Mouse (Mus musculus) kidney, embryonic 16.5 days (tissue): ENCODE measurements around the gene Apoa1. TPM values are rescaled to one million over a fixed set of nuclear protein-coding genes. Genes with fewer than 3 reads are reported as not detected.

Experiments
- ATAC-seq: fragments of 200-750 bp; cut with Nextera tagmentation; 2 replicates; pipeline ENCODE4 v1.8.0; 2017; ENCODE audit warnings: moderate TSS enrichment; ENCODE audit not compliant: low FRiP score, low TSS enrichment
- H3K27ac ChIP-seq: fragments of 300-500 bp; sonication (generic); 2 replicates; pipeline ENCODE4 v1.5.1; 2014; ENCODE audit warnings: low read length
- H3K27me3 ChIP-seq: fragments of 300-500 bp; sonication (generic); 2 replicates; pipeline ENCODE4 v1.6.1; 2014; ENCODE audit warnings: low read length, control low read depth, mixed read lengths; ENCODE audit not compliant: insufficient read depth
- H3K36me3 ChIP-seq: fragments of 300-500 bp; sonication (generic); 2 replicates; pipeline ENCODE4 v1.6.1; 2014; ENCODE audit warnings: low read length, control low read depth, mixed read lengths; ENCODE audit not compliant: insufficient read depth
- H3K4me1 ChIP-seq: fragments of 300-500 bp; sonication (generic); 2 replicates; pipeline ENCODE4 v1.6.1; 2014; ENCODE audit warnings: low read length, control low read depth, mixed read lengths; ENCODE audit not compliant: insufficient read depth
- H3K4me2 ChIP-seq: fragments of 300-500 bp; sonication (generic); replicated peaks from 2 replicates; pipeline ENCODE4 v1.6.1; 2014; ENCODE audit warnings: low read depth, low read length
- H3K4me3 ChIP-seq: fragments of 300-500 bp; sonication (generic); 2 replicates; pipeline ENCODE4 v1.5.1; 2014; ENCODE audit warnings: mild to moderate bottlenecking, low read length
- H3K9ac ChIP-seq: fragments of 300-500 bp; sonication (generic); replicated peaks from 2 replicates; pipeline ENCODE4 v1.6.1; 2014; ENCODE audit warnings: low read length
- H3K9me3 ChIP-seq: fragments of 300-500 bp; sonication (generic); 2 replicates; pipeline ENCODE4 v1.6.1; 2016; ENCODE audit warnings: low read length, control low read depth
- WGBS: fragments of 180-500 bp; shearing (Covaris S2); extraction: QIAGEN DNeasy Blood & Tissue Kit; methylation state at CpG from one replicate; pipeline ENCODE4 v1.1.7; 2014; 5-methylcytosine and 5-hydroxymethylcytosine counted together
- polyA plus RNA-seq: library from polyadenylated mRNA; unstranded; fragments of >200 nt; fragmentation: Nextera tagmentation; extraction: Ambion mirVana; gene quantifications from 2 replicates; pipeline ENCODE4 v1.2.1, GENCODE M21; 2015

Apoa1 gene
- polyA plus RNA-seq, 1 experiment from 2014 or later, result 19.3 TPM

- H3K9ac ChIP-seq, result no peak overlapping the region
- no peak for ATAC-seq
- H3K36me3 ChIP-seq, result peaks cover 23% of the 10 kb centered on the region
- no peak overlapping the region for H3K4me3 ChIP-seq
- H3K27ac ChIP-seq, result no peak overlapping the region
- no peak overlapping the region for H3K4me2 ChIP-seq
- H3K9me3 ChIP-seq, result no peaks in the 10 kb centered on the region
- WGBS, result 14% methylated on average over 1 of the region's 1 CpGs
- no peaks in the 10 kb centered on the region for H3K4me1 ChIP-seq
- no peaks in the 10 kb centered on the region for H3K27me3 ChIP-seq
Measured at GRCm38 (mm10) chr9:46191644-46192043, 36.7 kb upstream of the Apoa1 start.

DNA sequence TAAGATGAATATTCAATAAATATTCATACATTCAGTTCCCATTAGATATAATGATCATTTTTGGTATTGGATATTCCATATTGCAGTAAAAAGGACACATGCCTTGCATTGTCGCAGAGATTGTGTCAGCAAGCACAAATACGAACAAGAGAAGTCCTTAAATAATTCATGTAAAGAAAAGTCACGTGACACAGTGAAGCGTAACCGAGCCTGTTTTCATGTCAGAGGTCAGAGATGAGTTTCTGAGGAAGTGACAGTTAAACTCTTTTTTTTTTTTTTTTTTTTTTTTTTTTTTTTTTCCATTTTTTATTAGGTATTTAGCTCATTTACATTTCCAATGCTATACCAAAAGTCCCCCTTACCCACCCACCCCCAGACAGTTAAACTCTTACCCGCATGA, 35.7 kb upstream of the Apoa1 start:
- Histone ChIP-seq H3K27ac (no peak overlapping the region), H3K36me3 (peaks cover 27% of the 10 kb centered on the region), H3K9me3 (no peaks in the 10 kb centered on the region), H3K4me2 (no peak overlapping the region), H3K9ac (no peak overlapping the region), H3K27me3 (no peaks in the 10 kb centered on the region), H3K4me1 (no peaks in the 10 kb centered on the region), H3K4me3 (no peak overlapping the region)
- 84% methylated on average over 6 of the region's 6 CpGs for WGBS
- ATAC-seq, result no peak

- Histone ChIP-seq H3K4me2 (no peak overlapping the region), H3K9me3 (no peaks in the 10 kb centered on the region), H3K9ac (no peak overlapping the region), H3K27ac (no peak overlapping the region), H3K4me1 (no peaks in the 10 kb centered on the region), H3K27me3 (no peaks in the 10 kb centered on the region), H3K36me3 (peaks cover 43% of the 10 kb centered on the region), H3K4me3 (no peak overlapping the region)
- 70% methylated on average over 9 of the region's 9 CpGs for WGBS
- no peak for ATAC-seq
Measured at GRCm38 (mm10) chr9:46194809-46195208, 33.6 kb upstream of the Apoa1 start.

DNA sequence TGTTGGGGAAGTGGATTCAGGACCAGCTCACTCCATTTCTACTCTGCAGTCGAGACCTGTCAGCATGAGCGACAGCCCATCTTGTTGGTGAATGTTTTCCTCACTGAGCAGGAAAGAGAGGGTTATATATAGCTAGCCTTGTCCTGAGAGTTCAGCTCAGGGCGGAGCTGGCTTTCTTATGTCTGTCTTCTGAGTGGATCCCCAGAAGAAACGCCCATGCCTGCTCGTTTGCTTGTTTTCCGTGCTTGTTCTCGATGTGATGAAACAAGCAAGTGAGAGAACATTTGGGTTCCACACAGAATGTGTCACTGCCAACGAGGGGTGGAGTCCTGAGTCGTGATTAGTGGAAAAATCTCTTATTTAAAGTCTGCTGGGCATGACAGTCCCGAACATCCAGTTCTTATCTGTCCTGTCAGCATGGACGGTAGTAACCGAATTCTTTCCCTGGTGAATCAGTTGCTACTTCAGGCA, 31.6 kb upstream of the Apoa1 start:
- H3K36me3 ChIP-seq, result peaks cover 55% of the 10 kb centered on the region
- WGBS, result 72% methylated on average over 12 of the region's 12 CpGs

GRCm38 (mm10) chr9:46198461-46198860, 29.9 kb upstream of the Apoa1 start:
- ATAC-seq, result no peak
- Histone ChIP-seq H3K27me3 (no peaks in the 10 kb centered on the region), H3K4me2 (no peak overlapping the region), H3K4me1 (no peaks in the 10 kb centered on the region), H3K4me3 (no peak overlapping the region), H3K9me3 (no peaks in the 10 kb centered on the region), H3K36me3 (peaks cover 64% of the 10 kb centered on the region), H3K27ac (no peak overlapping the region), H3K9ac (no peak overlapping the region)
- 86% methylated on average over 9 of the region's 9 CpGs for WGBS

More for the DNA sequence above, 31.6 kb upstream of the Apoa1 start:
- no peak overlapping the region for H3K4me2 ChIP-seq
- ATAC-seq, result no peak
- H3K4me3 ChIP-seq, result no peak overlapping the region
- H3K27ac ChIP-seq, result no peak overlapping the region
- H3K9me3 ChIP-seq, result no peaks in the 10 kb centered on the region
- no peaks in the 10 kb centered on the region for H3K4me1 ChIP-seq
- no peaks in the 10 kb centered on the region for H3K27me3 ChIP-seq
- H3K9ac ChIP-seq, result no peak overlapping the region

- ATAC-seq, result no peak
- Histone ChIP-seq H3K9ac (no peak overlapping the region), H3K4me3 (no peak overlapping the region), H3K36me3 (peaks cover 64% of the 10 kb centered on the region), H3K4me1 (no peaks in the 10 kb centered on the region), H3K9me3 (no peaks in the 10 kb centered on the region), H3K27me3 (no peaks in the 10 kb centered on the region), H3K27ac (no peak overlapping the region), H3K4me2 (no peak overlapping the region)
- 88% methylated on average over 7 of the region's 7 CpGs for WGBS
Measured at GRCm38 (mm10) chr9:46198936-46199335, 29.4 kb upstream of the Apoa1 start.

- H3K4me1 ChIP-seq, result no peaks in the 10 kb centered on the region
- no peak for ATAC-seq
- no peak overlapping the region for H3K9ac ChIP-seq
- H3K36me3 ChIP-seq, result peaks cover 64% of the 10 kb centered on the region
- H3K27ac ChIP-seq, result no peak overlapping the region
- no peak overlapping the region for H3K4me3 ChIP-seq
- no peak overlapping the region for H3K4me2 ChIP-seq
- WGBS, result 91% methylated on average over 2 of the region's 2 CpGs
- H3K9me3 ChIP-seq, result no peaks in the 10 kb centered on the region
- H3K27me3 ChIP-seq, result no peaks in the 10 kb centered on the region
Measured at GRCm38 (mm10) chr9:46199609-46200008, 28.8 kb upstream of the Apoa1 start.

- 0 out of 2 replicates have a peak overlapping the region, but pooled peaks have one; percentile 31 for H3K27ac ChIP-seq
- ATAC-seq, result peak; percentile 70
- H3K36me3 ChIP-seq, result peaks cover 55% of the 10 kb centered on the region
- WGBS, result 64% methylated on average over 10 of the region's 10 CpGs
- no peak overlapping the region for H3K4me3 ChIP-seq
- H3K27me3 ChIP-seq, result no peaks in the 10 kb centered on the region
- no peak overlapping the region for H3K4me2 ChIP-seq
- H3K4me1 ChIP-seq, result no peaks in the 10 kb centered on the region
- H3K9me3 ChIP-seq, result no peaks in the 10 kb centered on the region
- H3K9ac ChIP-seq, result no peak overlapping the region
Measured at GRCm38 (mm10) chr9:46206834-46207500, 21.4 kb upstream of the Apoa1 start.

DNA sequence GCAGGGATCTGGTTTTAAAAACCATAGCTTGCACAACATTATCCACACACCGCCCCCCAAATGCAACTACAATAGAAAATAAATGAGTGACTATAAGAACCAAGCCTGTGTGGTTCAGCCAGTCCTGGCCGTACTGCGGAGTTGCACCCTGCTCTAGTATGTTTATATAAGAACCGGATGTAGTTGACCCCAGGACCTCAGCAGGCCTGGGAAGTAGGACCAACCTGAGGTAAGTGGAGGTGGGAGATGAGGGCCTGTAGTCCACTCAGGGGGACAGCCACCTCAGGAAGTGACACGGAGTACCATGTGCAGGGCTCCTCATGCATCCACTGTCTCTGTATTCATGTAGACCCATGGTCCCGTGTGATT, 20.9 kb upstream of the Apoa1 start:
- H3K9me3 ChIP-seq, result no peaks in the 10 kb centered on the region
- H3K36me3 ChIP-seq, result peaks cover 59% of the 10 kb centered on the region
- H3K9ac ChIP-seq, result no peak overlapping the region
- H3K4me2 ChIP-seq, result no peak overlapping the region
- H3K27ac ChIP-seq, result 0 out of 2 replicates have a peak overlapping the region, but pooled peaks have one; percentile 30
- 60% methylated on average over 6 of the region's 6 CpGs for WGBS
- no peak for ATAC-seq
- H3K27me3 ChIP-seq, result no peaks in the 10 kb centered on the region
- no peaks in the 10 kb centered on the region for H3K4me1 ChIP-seq
- H3K4me3 ChIP-seq, result no peak overlapping the region

GRCm38 (mm10) chr9:46208401-46208974, 19.9 kb upstream of the Apoa1 start:
- Histone ChIP-seq H3K36me3 (peaks cover 58% of the 10 kb centered on the region), H3K4me3 (no peak overlapping the region)
- ATAC-seq, result no peak

More at GRCm38 (mm10) chr9:46208401-46208974, 19.9 kb upstream of the Apoa1 start:
- Histone ChIP-seq H3K4me1 (no peaks in the 10 kb centered on the region), H3K4me2 (no peak overlapping the region), H3K27me3 (no peaks in the 10 kb centered on the region), H3K9me3 (no peaks in the 10 kb centered on the region), H3K27ac (no peak overlapping the region), H3K9ac (no peak overlapping the region)
- 84% methylated on average over 13 of the region's 13 CpGs for WGBS
